Mouse (Mus musculus) midbrain, postnatal 0 days (tissue): ENCODE measurements around the gene Olfr536. TPM values are rescaled to one million over a fixed set of nuclear protein-coding genes. Genes with fewer than 3 reads are reported as not detected.
"Not testable (repeated sequence)": the region's sequence is repeated elsewhere in the genome, so short reads cannot be mapped to it uniquely, and the experiment has no call there.

Experiments
- ATAC-seq: fragments of 200-750 bp; cut with Nextera tagmentation; 2 replicates; pipeline ENCODE4 v1.8.0; 2017; ENCODE audit warnings: moderate number of reproducible peaks, mild to moderate bottlenecking, moderate TSS enrichment, moderate library complexity; ENCODE audit not compliant: low FRiP score
- DNase-seq: peaks from one replicate; pipeline ENCODE4 v3.0.0-alpha.2; 2015; ENCODE audit warnings: low spot score
- H3K27ac ChIP-seq: fragments of 300-500 bp; sonication (generic); 2 replicates; pipeline ENCODE4 v1.5.1; 2014; ENCODE audit warnings: low read depth, mild to moderate bottlenecking, low read length, mixed read lengths
- H3K27me3 ChIP-seq: fragments of 300-500 bp; sonication (generic); 2 replicates; pipeline ENCODE4 v1.6.1; 2014; ENCODE audit warnings: low read length, control low read depth, mixed read lengths; ENCODE audit not compliant: insufficient read depth
- H3K36me3 ChIP-seq: fragments of 300-500 bp; sonication (generic); 2 replicates; pipeline ENCODE4 v1.6.1; 2014; ENCODE audit warnings: low read length, control low read depth, mixed read lengths; ENCODE audit not compliant: insufficient read depth
- H3K4me1 ChIP-seq: fragments of 300-500 bp; sonication (generic); 2 replicates; pipeline ENCODE4 v1.6.1; 2014; ENCODE audit warnings: mild to moderate bottlenecking, control low read depth, antibody characterized with exemption, low read length, mixed read lengths; ENCODE audit not compliant: insufficient read depth
- H3K4me2 ChIP-seq: fragments of 300-500 bp; sonication (generic); 2 replicates; pipeline ENCODE4 v1.6.1; 2014; ENCODE audit warnings: low read depth, mild to moderate bottlenecking, low read length, mixed read lengths; ENCODE audit not compliant: poor library complexity, severe bottlenecking
- H3K4me3 ChIP-seq: fragments of 300-500 bp; sonication (generic); 2 replicates; pipeline ENCODE4 v1.5.1; 2014; ENCODE audit warnings: low read depth, mild to moderate bottlenecking, low read length, moderate library complexity
- H3K9ac ChIP-seq: fragments of 300-500 bp; sonication (generic); replicated peaks from 2 replicates; pipeline ENCODE4 v1.6.1; 2014; ENCODE audit warnings: mild to moderate bottlenecking, low read length, moderate library complexity, mixed read lengths; ENCODE audit not compliant: poor library complexity, severe bottlenecking
- H3K9me3 ChIP-seq: fragments of 300-500 bp; sonication (generic); 2 replicates; pipeline ENCODE4 v1.6.1; 2016; ENCODE audit warnings: low read length, control low read depth
- CTCF ChIP-seq: IDR thresholded peaks from 2 replicates; pipeline ENCODE4 v1.5.1; 2016; ENCODE audit warnings: antibody characterized with exemption, mild to moderate bottlenecking
- WGBS: fragments of 180-500 bp; shearing (Covaris S2); extraction: QIAGEN DNeasy Blood & Tissue Kit; methylation state at CpG from one replicate; pipeline ENCODE4 v1.1.7; 2014; 5-methylcytosine and 5-hydroxymethylcytosine counted together
- polyA plus RNA-seq: library from polyadenylated mRNA; unstranded; fragments of >200 nt; fragmentation: Nextera tagmentation; extraction: Ambion mirVana; gene quantifications from 2 replicates; pipeline ENCODE4 v1.2.1, GENCODE M21; 2015
- total RNA-seq: library from RNA; depleted of rRNA; stranded (reverse); fragments of >200 nt; gene quantifications from 2 replicates; pipeline ENCODE4 v1.2.3, GENCODE M21; 2014; rRNA removed

Olfr536 gene
- total and polyA plus RNA-seq, 2 experiments from 2014 or later, result not detected

DNA sequence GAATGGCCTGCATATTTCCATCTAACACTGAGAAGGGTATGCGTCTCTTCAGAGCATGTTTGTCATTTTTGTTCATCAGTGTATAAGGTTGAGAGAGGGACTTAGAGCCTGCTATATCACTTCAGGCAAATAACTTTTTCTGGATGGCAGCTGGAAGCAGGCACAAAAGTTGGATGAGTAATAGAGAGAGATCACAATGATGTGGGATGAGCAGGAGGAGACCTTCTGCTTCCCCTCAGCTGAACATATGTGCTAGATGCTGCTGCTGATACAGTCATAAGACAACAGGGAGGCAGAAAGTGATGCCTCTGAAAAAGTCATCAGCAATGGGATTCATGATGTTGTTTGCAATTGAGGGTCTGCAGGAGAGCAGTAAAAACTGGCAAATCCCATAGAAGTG is 28.5 kb downstream of the Olfr536 start:
- no peaks in the 10 kb centered on the region for H3K27me3 ChIP-seq
- H3K9ac ChIP-seq, result no peak overlapping the region
- no peak overlapping the region for H3K4me2 ChIP-seq
- TF ChIP-seq CTCF, result no peak
- no peak for ATAC-seq
- no peaks in the 10 kb centered on the region for H3K9me3 ChIP-seq
- DNase-seq, result no peak
- H3K4me1 ChIP-seq, result no peaks in the 10 kb centered on the region
- H3K4me3 ChIP-seq, result no peak overlapping the region
- H3K36me3 ChIP-seq, result no peaks in the 10 kb centered on the region
- H3K27ac ChIP-seq, result no peak overlapping the region
- 91% methylated on average over 1 of the region's 1 CpGs for WGBS

DNA sequence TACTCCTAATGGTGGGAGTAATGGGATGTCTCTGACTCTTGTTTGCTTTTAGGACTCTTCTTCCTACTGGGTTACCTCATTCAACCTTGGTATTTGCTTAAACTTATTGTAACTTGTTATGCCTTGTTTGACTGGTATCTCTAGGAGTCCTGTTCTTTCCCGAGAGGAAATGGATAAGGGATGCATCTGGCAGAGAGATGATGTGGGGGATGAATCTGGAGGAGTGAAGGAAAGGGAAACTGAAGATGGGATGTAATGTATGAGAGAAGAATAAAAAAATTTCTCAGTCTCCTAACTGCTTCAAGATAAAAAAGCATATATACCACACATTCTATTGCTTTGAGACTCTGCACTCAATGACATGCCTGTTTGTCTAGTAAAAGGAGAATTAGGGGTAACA is 29.3 kb downstream of the Olfr536 start:
- Histone ChIP-seq H3K9ac (no peak overlapping the region), H3K36me3 (no peaks in the 10 kb centered on the region), H3K4me1 (no peaks in the 10 kb centered on the region), H3K27me3 (no peaks in the 10 kb centered on the region), H3K9me3 (no peaks in the 10 kb centered on the region), H3K27ac (no peak overlapping the region), H3K4me2 (no peak overlapping the region), H3K4me3 (no peak overlapping the region)
- 83% methylated on average over 1 of the region's 1 CpGs for WGBS
- ATAC-seq, result no peak
- no peak for TF ChIP-seq CTCF
- DNase-seq, result no peak

DNA sequence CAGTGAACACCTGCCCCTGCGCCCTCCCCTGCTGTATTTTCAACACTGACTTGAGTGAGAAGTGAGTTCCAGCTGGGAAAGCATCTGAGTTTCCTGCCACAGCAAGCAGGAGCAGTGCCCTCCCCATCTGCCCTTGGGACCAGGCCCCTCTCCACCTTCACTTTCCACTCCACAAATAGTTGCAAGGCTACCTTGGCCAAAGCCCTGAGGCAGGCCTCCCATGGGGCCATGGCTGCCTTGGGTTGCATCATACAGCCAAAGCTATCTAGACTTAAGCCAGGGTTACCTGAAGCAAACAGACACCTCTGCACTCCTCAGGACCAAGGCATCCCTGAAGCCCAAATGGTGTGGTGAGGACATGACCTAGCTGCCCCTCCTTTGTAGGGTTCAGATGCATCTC is 44.1 kb downstream of the Olfr536 start, which contains the start of gene Olfr533:
TSS of gene Olfr533 (plus strand) at position 301 of the 400 bp plus-strand sequence.
- not testable (repeated sequence) for DNase-seq, H3K4me1 ChIP-seq, H3K27me3 ChIP-seq, H3K27ac ChIP-seq, H3K9ac ChIP-seq, H3K4me2 ChIP-seq, ATAC-seq, H3K4me3 ChIP-seq, H3K9me3 ChIP-seq, H3K36me3 ChIP-seq
- WGBS, result 100% methylated on average over 1 of the region's 1 CpGs

Other genes with a start within 250 kb of the Olfr536 start
- gene Olfr525, start 186.5 kb downstream of the Olfr536 start, total RNA-seq, result not detected in 2 replicates
- gene Olfr525, start 186.5 kb downstream of the Olfr536 start, polyA plus RNA-seq, result not detected in 2 replicates
- gene Olfr527, start 173.4 kb downstream of the Olfr536 start, total RNA-seq, result not detected in 2 replicates
- gene Olfr527, start 173.4 kb downstream of the Olfr536 start, polyA plus RNA-seq, result not detected in 2 replicates
- not detected in 2 replicates for gene Olfr60, start 145.7 kb downstream of the Olfr536 start, total RNA-seq
- gene Olfr60, start 145.7 kb downstream of the Olfr536 start, polyA plus RNA-seq, result not detected in 2 replicates
- not detected in 2 replicates for gene Olfr530, start 131.1 kb downstream of the Olfr536 start, total RNA-seq
- gene Olfr530, start 131.1 kb downstream of the Olfr536 start, polyA plus RNA-seq, result not detected in 2 replicates
- not detected in 2 replicates for gene Olfr531, start 104.5 kb downstream of the Olfr536 start, total RNA-seq
- gene Olfr531, start 104.5 kb downstream of the Olfr536 start, polyA plus RNA-seq, result not detected in 2 replicates
- not detected in 2 replicates for gene Olfr532, start 85.8 kb downstream of the Olfr536 start, total RNA-seq
- not detected in 2 replicates for gene Olfr532, start 85.8 kb downstream of the Olfr536 start, polyA plus RNA-seq
- not detected in 2 replicates for gene Olfr533, start 44.0 kb downstream of the Olfr536 start, total RNA-seq
- not detected in 2 replicates for gene Olfr533, start 44.0 kb downstream of the Olfr536 start, polyA plus RNA-seq
- not detected in 2 replicates for gene Olfr535, start 23.2 kb downstream of the Olfr536 start, total RNA-seq
- not detected in 2 replicates for gene Olfr535, start 23.2 kb downstream of the Olfr536 start, polyA plus RNA-seq
- gene Olfr538, start 60.5 kb upstream of the Olfr536 start, total RNA-seq, result not detected in 2 replicates
- gene Olfr538, start 60.5 kb upstream of the Olfr536 start, polyA plus RNA-seq, result not detected in 2 replicates
- gene Olfr46, start 93.9 kb upstream of the Olfr536 start, total RNA-seq, result not detected in 2 replicates
- gene Olfr46, start 93.9 kb upstream of the Olfr536 start, polyA plus RNA-seq, result not detected in 2 replicates
- gene Olfr61, start 121.6 kb upstream of the Olfr536 start, total RNA-seq, result not detected in 2 replicates
- not detected in 2 replicates for gene Olfr61, start 121.6 kb upstream of the Olfr536 start, polyA plus RNA-seq
- not detected in 2 replicates for gene Olfr53, start 139.1 kb upstream of the Olfr536 start, total RNA-seq
- not detected in 2 replicates for gene Olfr53, start 139.1 kb upstream of the Olfr536 start, polyA plus RNA-seq
- 0.05 TPM in 1 of 2 replicates, not detected in the other for gene Olfr539, start 152.5 kb upstream of the Olfr536 start, total RNA-seq
- 0.04 TPM in 1 of 2 replicates, not detected in the other for gene Olfr539, start 152.5 kb upstream of the Olfr536 start, polyA plus RNA-seq
- gene Olfr45, start 174.6 kb upstream of the Olfr536 start, total RNA-seq, result not detected in 2 replicates
- gene Olfr45, start 174.6 kb upstream of the Olfr536 start, polyA plus RNA-seq, result not detected in 2 replicates
- gene Olfr541, start 189.9 kb upstream of the Olfr536 start, total RNA-seq, result not detected in 2 replicates
- gene Olfr541, start 189.9 kb upstream of the Olfr536 start, polyA plus RNA-seq, result not detected in 2 replicates